Mouse (Mus musculus) embryonic facial prominence, embryonic 11.5 days (tissue): ENCODE results near the gene Ywhah. TPM values are rescaled to one million over a fixed set of nuclear protein-coding genes. Genes with fewer than 3 reads are reported as not detected.

Experiments
- ATAC-seq: fragments of 200-750 bp; cut with Nextera tagmentation; replicated peaks from 2 replicates; pipeline ENCODE4 v1.8.0; 2017; ENCODE audit warnings: low read depth; ENCODE audit not compliant: insufficient number of reproducible peaks, low FRiP score, low TSS enrichment
- DNase-seq: peaks from one replicate; pipeline ENCODE4 v3.0.0-alpha.2; 2015; ENCODE audit warnings: low spot score
- H3K27ac ChIP-seq: fragments of 300-500 bp; sonication (generic); replicated peaks from 2 replicates; pipeline ENCODE4 v1.5.1; 2014; ENCODE audit warnings: mild to moderate bottlenecking, low read depth, low read length, control low read depth
- H3K27me3 ChIP-seq: fragments of 300-500 bp; sonication (generic); 2 replicates; pipeline ENCODE4 v1.6.1; 2014; ENCODE audit warnings: mild to moderate bottlenecking, low read length, moderate library complexity, mixed read lengths; ENCODE audit not compliant: control insufficient read depth, insufficient read depth
- H3K36me3 ChIP-seq: fragments of 300-500 bp; sonication (generic); replicated peaks from 2 replicates; pipeline ENCODE4 v1.6.1; 2014; ENCODE audit warnings: low read depth, mild to moderate bottlenecking, low read length, moderate library complexity, mixed read lengths; ENCODE audit not compliant: control insufficient read depth, insufficient read depth
- H3K4me1 ChIP-seq: fragments of 300-500 bp; sonication (generic); 2 replicates; pipeline ENCODE4 v1.6.1; 2014; ENCODE audit warnings: low read length, mixed read lengths; ENCODE audit not compliant: control insufficient read depth, insufficient read depth
- H3K4me2 ChIP-seq: fragments of 300-500 bp; sonication (generic); 2 replicates; pipeline ENCODE4 v1.6.1; 2014; ENCODE audit warnings: low read depth, mild to moderate bottlenecking, control low read depth, low read length, moderate library complexity
- H3K4me3 ChIP-seq: fragments of 300-500 bp; sonication (generic); 2 replicates; pipeline ENCODE4 v1.5.1; 2014; ENCODE audit warnings: low read depth, low read length, control low read depth
- H3K9ac ChIP-seq: fragments of 300-500 bp; sonication (generic); replicated peaks from 2 replicates; pipeline ENCODE4 v1.6.1; 2014; ENCODE audit warnings: mild to moderate bottlenecking, control low read depth, low read length
- H3K9me3 ChIP-seq: fragments of 300-500 bp; sonication (generic); replicated peaks from 2 replicates; pipeline ENCODE4 v1.6.1; 2016; ENCODE audit warnings: mild to moderate bottlenecking, low read length, inconsistent platforms, mixed read lengths; ENCODE audit not compliant: control insufficient read depth
- WGBS: fragments of 180-500 bp; shearing (Covaris S2); extraction: QIAGEN DNeasy Blood & Tissue Kit; methylation state at CpG from one replicate; pipeline ENCODE4 v1.1.7; 2014; 5-methylcytosine and 5-hydroxymethylcytosine counted together
- polyA plus RNA-seq: library from polyadenylated mRNA; unstranded; fragments of >200 nt; fragmentation: Nextera tagmentation; extraction: Ambion mirVana; gene quantifications from 2 replicates; pipeline ENCODE4 v1.2.1, GENCODE M21; 2014

The Ywhah gene
- polyA plus RNA-seq, 1 experiment from 2014 or later = 494 TPM

GRCm38 (mm10) chr5:33015579-33015978 is 3.0 kb upstream of the Ywhah start:
- H3K4me1 ChIP-seq = no peaks in the 10 kb centered on the region
- no peak overlapping the region for H3K27ac ChIP-seq
- H3K9me3 ChIP-seq = no peaks in the 10 kb centered on the region
- no peak for ATAC-seq
- 69% methylated on average over 5 of the region's 5 CpGs for WGBS
- no peaks in the 10 kb centered on the region for H3K36me3 ChIP-seq
- H3K4me2 ChIP-seq = no peak overlapping the region
- H3K27me3 ChIP-seq = no peaks in the 10 kb centered on the region
- no peak overlapping the region for H3K4me3 ChIP-seq
- no peak for DNase-seq
- no peak overlapping the region for H3K9ac ChIP-seq

- H3K36me3 ChIP-seq = no peaks in the 10 kb centered on the region
- H3K4me2 ChIP-seq = peak overlapping the region; percentile 81
- no peaks in the 10 kb centered on the region for H3K9me3 ChIP-seq
- 4% methylated on average over 15 of the region's 15 CpGs for WGBS
- H3K4me1 ChIP-seq = no peaks in the 10 kb centered on the region
- H3K27me3 ChIP-seq = no peaks in the 10 kb centered on the region
- ATAC-seq (peak; percentile 63), DNase-seq (no peak)
- H3K27ac ChIP-seq = peak overlapping the region; percentile 82
- peak overlapping the region; percentile 89 for H3K9ac ChIP-seq
- peak overlapping the region; percentile 88 for H3K4me3 ChIP-seq
These were observed 441 bp upstream of the Ywhah start for GRCm38 (mm10) chr5:33018189-33018560.

- Histone ChIP-seq H3K9ac (peak overlapping the region; percentile 97), H3K9me3 (no peaks in the 10 kb centered on the region), H3K4me1 (no peaks in the 10 kb centered on the region), H3K4me2 (peak overlapping the region; percentile 81), H3K36me3 (peaks cover 4% of the 10 kb centered on the region), H3K27me3 (no peaks in the 10 kb centered on the region), H3K27ac (peak overlapping the region; percentile 99), H3K4me3 (peak overlapping the region; percentile 88)
- ATAC-seq = 0 out of 2 replicates have a peak, but pooled peaks have one; percentile 11
- DNase-seq = peak; percentile 42
- WGBS = 0% methylated on average over 12 of the region's 12 CpGs
These were observed 808 bp downstream of the Ywhah start for GRCm38 (mm10) chr5:33019426-33019821.

GRCm38 (mm10) chr5:33021622-33022021 is 3.0 kb downstream of the Ywhah start:
- no peak overlapping the region for H3K4me3 ChIP-seq
- 81% methylated on average over 2 of the region's 2 CpGs for WGBS
- no peak for ATAC-seq
- DNase-seq = no peak
- H3K4me1 ChIP-seq = no peaks in the 10 kb centered on the region
- peaks cover 4% of the 10 kb centered on the region for H3K36me3 ChIP-seq
- no peak overlapping the region for H3K4me2 ChIP-seq
- H3K27me3 ChIP-seq = no peaks in the 10 kb centered on the region
- H3K9ac ChIP-seq = no peak overlapping the region
- H3K27ac ChIP-seq = no peak overlapping the region
- H3K9me3 ChIP-seq = no peaks in the 10 kb centered on the region

- Histone ChIP-seq H3K36me3 (peaks cover 7% of the 10 kb centered on the region), H3K27ac (no peak overlapping the region), H3K4me2 (no peak overlapping the region), H3K9ac (no peak overlapping the region), H3K4me3 (no peak overlapping the region), H3K27me3 (no peaks in the 10 kb centered on the region), H3K4me1 (no peaks in the 10 kb centered on the region), H3K9me3 (no peaks in the 10 kb centered on the region)
- no peak for DNase-seq
- no peak for ATAC-seq
- WGBS = 95% methylated on average over 4 of the region's 4 CpGs
These were observed 4.7 kb downstream of the Ywhah start for GRCm38 (mm10) chr5:33023337-33023736.

- H3K36me3 ChIP-seq = peaks cover 7% of the 10 kb centered on the region
- DNase-seq (no peak), ATAC-seq (no peak)
- WGBS = 90% methylated on average over 5 of the region's 5 CpGs
- no peak overlapping the region for H3K9ac ChIP-seq
- H3K27ac ChIP-seq = no peak overlapping the region
- no peaks in the 10 kb centered on the region for H3K27me3 ChIP-seq
- H3K4me3 ChIP-seq = no peak overlapping the region
- no peaks in the 10 kb centered on the region for H3K9me3 ChIP-seq
- H3K4me1 ChIP-seq = no peaks in the 10 kb centered on the region
- no peak overlapping the region for H3K4me2 ChIP-seq
These were observed 5.9 kb downstream of the Ywhah start for GRCm38 (mm10) chr5:33024474-33024873.

- Histone ChIP-seq H3K9ac (no peak overlapping the region), H3K4me2 (no peak overlapping the region), H3K36me3 (peaks cover 7% of the 10 kb centered on the region), H3K27me3 (no peaks in the 10 kb centered on the region), H3K4me1 (no peaks in the 10 kb centered on the region), H3K27ac (no peak overlapping the region), H3K4me3 (no peak overlapping the region), H3K9me3 (no peaks in the 10 kb centered on the region)
- WGBS = 88% methylated on average over 2 of the region's 2 CpGs
- no peak for DNase-seq
- no peak for ATAC-seq
These were observed 10.0 kb downstream of the Ywhah start for GRCm38 (mm10) chr5:33028656-33029055.

- ATAC-seq = no peak
These were observed 12.0 kb downstream of the Ywhah start for GRCm38 (mm10) chr5:33030425-33031175.

More at GRCm38 (mm10) chr5:33030425-33031175, 12.0 kb downstream of the Ywhah start:
- 71% methylated on average over 4 of the region's 4 CpGs for WGBS
- Histone ChIP-seq H3K27me3 (no peaks in the 10 kb centered on the region), H3K4me2 (no peak overlapping the region), H3K36me3 (peaks cover 2% of the 10 kb centered on the region), H3K9me3 (no peaks in the 10 kb centered on the region), H3K27ac (no peak overlapping the region), H3K9ac (no peak overlapping the region), H3K4me3 (no peak overlapping the region), H3K4me1 (no peaks in the 10 kb centered on the region)
- peak; percentile 53 for DNase-seq
